Mouse (Mus musculus) CH12.LX (cell line): ENCODE measurements around the gene Hecw2. TPM values are rescaled to one million over a fixed set of nuclear protein-coding genes. Genes with fewer than 3 reads are reported as not detected.

Experiments
- DNase-seq: peaks from one replicate; pipeline ENCODE4 v3.0.0-alpha.2; 2013; ENCODE audit errors: extremely low read depth
- H3K27ac ChIP-seq: 2 replicates; pipeline ENCODE4 v1.5.1; 2012; ENCODE audit warnings: low read depth, mild to moderate bottlenecking, control low read depth, moderate library complexity; ENCODE audit not compliant: insufficient read depth
- H3K27me3 ChIP-seq: replicated peaks from 2 replicates; pipeline ENCODE3; 2012; ENCODE audit warnings: inconsistent platforms
- H3K36me3 ChIP-seq, 2 experiments: replicated peaks in 1 of 2; 2 replicates each; pipeline versions ENCODE3 to v1.6.1; 2012; ENCODE audit warnings: inconsistent platforms in 1 of 2, low read length in 1 of 2, mild to moderate bottlenecking in 1 of 2, mixed read lengths in 1 of 2, moderate library complexity in 1 of 2; ENCODE audit not compliant: control insufficient read depth in 1 of 2, insufficient read depth in 1 of 2
- H3K4me1 ChIP-seq, 2 experiments: 2 replicates each; pipeline ENCODE4 v1.6.1; 2012; ENCODE audit warnings: inconsistent platforms in 1 of 2, moderate library complexity in 1 of 2; ENCODE audit not compliant: insufficient read depth in 2 of 2, control insufficient read depth in 1 of 2
- H3K4me2 ChIP-seq: 2 replicates; pipeline ENCODE4 v1.6.1; 2012; ENCODE audit warnings: low read depth, mild to moderate bottlenecking, control low read depth; ENCODE audit not compliant: poor library complexity, insufficient read depth, severe bottlenecking
- H3K4me3 ChIP-seq, 3 experiments: fragments of 150-350 bp in 1 of 3; sonication (generic) in 1 of 3; replicated peaks in 1 of 3; 2 replicates each; pipeline versions ENCODE3 to v1.5.1; 2011 to 2012; ENCODE audit warnings: low read depth in 2 of 3, low read length in 2 of 3, mild to moderate bottlenecking in 2 of 3, moderate library complexity in 2 of 3, control low read depth in 1 of 3, improper control_type of control experiment in 1 of 3, inconsistent platforms in 1 of 3, mixed read lengths in 1 of 3; ENCODE audit not compliant: poor library complexity in 1 of 3
- H3K79me2 ChIP-seq: replicated peaks from 2 replicates; pipeline ENCODE4 v1.6.1; 2012; ENCODE audit warnings: mild to moderate bottlenecking, moderate library complexity; ENCODE audit not compliant: control insufficient read depth, poor library complexity, insufficient read depth, severe bottlenecking; ENCODE audit errors: extremely low read depth
- H3K9ac ChIP-seq: 2 replicates; pipeline ENCODE4 v1.6.1; 2012; ENCODE audit warnings: low read depth, mild to moderate bottlenecking, control low read depth, moderate library complexity; ENCODE audit not compliant: insufficient read depth
- H3K9me3 ChIP-seq: replicated peaks from 2 replicates; pipeline ENCODE3; 2012; ENCODE audit warnings: low read length, inconsistent platforms, mixed read lengths
- BHLHE40 ChIP-seq: IDR thresholded peaks from 2 replicates; pipeline ENCODE4 v1.6.1; 2011; ENCODE audit warnings: mild to moderate bottlenecking, low read depth, low read length, improper control_type of control experiment
- CHD1 ChIP-seq: IDR thresholded peaks from 2 replicates; pipeline ENCODE4 v1.6.1; 2012; ENCODE audit warnings: low read depth, low read length, improper control_type of control experiment, inconsistent platforms
- CTCF ChIP-seq, 2 experiments: IDR thresholded peaks in 1 of 2; conservative IDR thresholded peaks in 1 of 2; 2 replicates each; pipeline ENCODE4 v1.5.1; 2011 to 2012; ENCODE audit warnings: low read depth in 2 of 2, low read length in 2 of 2, improper control_type of control experiment in 1 of 2, inconsistent platforms in 1 of 2, mild to moderate bottlenecking in 1 of 2, moderate library complexity in 1 of 2
- ELF1 ChIP-seq: IDR thresholded peaks from 2 replicates; pipeline ENCODE4 v1.6.1; 2014; ENCODE audit warnings: low read depth, mild to moderate bottlenecking, inconsistent platforms, low read length, improper control_type of control experiment
- HCFC1 ChIP-seq: IDR thresholded peaks from 2 replicates; pipeline ENCODE4 v1.6.1; 2012; ENCODE audit warnings: low read depth, mild to moderate bottlenecking, inconsistent platforms, low read length, improper control_type of control experiment
- JUN ChIP-seq: IDR thresholded peaks from 2 replicates; pipeline ENCODE4 v1.6.1; 2011; ENCODE audit warnings: low read depth, mild to moderate bottlenecking, low read length, improper control_type of control experiment, moderate library complexity; ENCODE audit not compliant: insufficient read depth
- JUND ChIP-seq: conservative IDR thresholded peaks from 2 replicates; pipeline ENCODE4 v1.6.1; 2011; ENCODE audit warnings: low read depth, low read length, improper control_type of control experiment
- MEF2A ChIP-seq: IDR thresholded peaks from 2 replicates; pipeline ENCODE4 v1.6.1; 2014; ENCODE audit warnings: low read depth, mild to moderate bottlenecking, inconsistent platforms, low read length, improper control_type of control experiment, borderline replicate concordance
- MXI1 ChIP-seq: IDR thresholded peaks from 2 replicates; pipeline ENCODE4 v1.6.1; 2011; ENCODE audit warnings: mild to moderate bottlenecking, low read depth, low read length, improper control_type of control experiment
- MYC ChIP-seq: IDR thresholded peaks from 2 replicates; pipeline ENCODE4 v1.6.1; 2011; ENCODE audit warnings: low read depth, mild to moderate bottlenecking, improper control_type of control experiment, low read length
- NELFE ChIP-seq: IDR thresholded peaks from 2 replicates; pipeline ENCODE4 v1.6.1; 2011; ENCODE audit warnings: low read depth, low read length, improper control_type of control experiment
- POLR2AphosphoS2 ChIP-seq: IDR thresholded peaks from 2 replicates; pipeline ENCODE4 v1.6.1; 2011; ENCODE audit warnings: low read depth, low read length, improper control_type of control experiment
- RCOR1 ChIP-seq: conservative IDR thresholded peaks from 2 replicates; pipeline ENCODE4 v1.6.1; 2012; ENCODE audit warnings: low read depth, mild to moderate bottlenecking, inconsistent platforms, low read length, improper control_type of control experiment
- SIN3A ChIP-seq: IDR thresholded peaks from 2 replicates; pipeline ENCODE4 v1.6.1; 2012; ENCODE audit warnings: low read length, improper control_type of control experiment, inconsistent platforms
- TCF12 ChIP-seq: IDR thresholded peaks from 2 replicates; pipeline ENCODE4 v1.6.1; 2014; ENCODE audit warnings: low read depth, mild to moderate bottlenecking, inconsistent platforms, low read length, improper control_type of control experiment
- UBTF ChIP-seq: IDR thresholded peaks from 2 replicates; pipeline ENCODE4 v1.6.1; 2012; ENCODE audit warnings: low read depth, mild to moderate bottlenecking, inconsistent platforms, low read length, improper control_type of control experiment, moderate library complexity
- USF1 ChIP-seq: IDR thresholded peaks from 2 replicates; pipeline ENCODE4 v1.6.1; 2014; ENCODE audit warnings: low read depth, mild to moderate bottlenecking, inconsistent platforms, low read length, improper control_type of control experiment
- ZKSCAN1 ChIP-seq: IDR thresholded peaks from 2 replicates; pipeline ENCODE4 v1.6.1; 2012; ENCODE audit warnings: low read depth, inconsistent platforms, low read length, improper control_type of control experiment, borderline replicate concordance
- ZMIZ1 ChIP-seq: IDR thresholded peaks from 2 replicates; pipeline ENCODE4 v1.6.1; 2012; ENCODE audit warnings: low read depth, mild to moderate bottlenecking, inconsistent platforms, low read length, improper control_type of control experiment
- dilution Hi-C: fragments of 300-500 bp; cut with MboI; formaldehyde crosslinking; loops from 2 replicates; pipeline ENCODE4 v1.14.3; 2020; ENCODE audit warnings: low sequenced_read_pairs; ENCODE audit not compliant: extremely low pct_unique_long_range_greater_than_20kb, extremely low pct_ligation_motif_present
- in situ Hi-C: fragments of 300-500 bp; cut with MboI; formaldehyde crosslinking; loops from 3 replicates; pipeline ENCODE4 v1.14.3; 2019; ENCODE audit warnings: low sequenced_read_pairs, low pct_ligation_motif_present, low pct_unique_long_range_greater_than_20kb, mixed read lengths
- polyA plus RNA-seq: library from polyadenylated mRNA; unstranded; fragments of >175 nt; gene quantifications from 2 replicates; pipeline ENCODE4 v1.2.1, GENCODE M21; 2012; ENCODE audit warnings: low read depth; ENCODE audit not compliant: insufficient read length
- total RNA-seq, 2 experiments: library from RNA; depleted of rRNA; stranded (reverse); fragments of 300-350 nt in 1 of 2; fragments of >200 nt in 1 of 2; gene quantifications; 2 replicates each; pipeline ENCODE4 v1.2.3; 2012 to 2014

The Hecw2 gene
- total and polyA plus RNA-seq, 3 experiments, result 0.05 to 0.59 (median 0.14) TPM

GRCm38 (mm10) chr1:53782956-53783355 is 412.0 kb downstream of the Hecw2 start:
- Histone ChIP-seq H3K4me1 (peaks cover 0 to 38% of the 10 kb centered on the region in 2 experiments; a peak in 3 of 4 replicates), H3K4me2 (peak overlapping the region; percentile 84), H3K36me3 (peaks cover 0 to 1% of the 10 kb centered on the region in 2 experiments), H3K9me3 (no peaks in the 10 kb centered on the region), H3K4me3 (peak overlapping the region; percentile 29 to 99 (median 86)), H3K79me2 (peaks cover 45% of the 10 kb centered on the region), H3K9ac (no peak overlapping the region; the same call in 1 of the 2 replicates), H3K27me3 (no peaks in the 10 kb centered on the region), H3K27ac (no peak overlapping the region)
- in situ Hi-C loops (loop anchor here (25.0 kb wide), 1 partner anchor 104 kb away; no protein-coding TSS in a partner anchor), dilution Hi-C loops (no loop called here)
- DNase-seq, result no peak
- TF ChIP-seq CHD1 (no peak), USF1 (no peak), UBTF (no peak), TCF12 (no peak), JUND (no peak), ELF1 (no peak), SIN3A (no peak), CTCF (conservative IDR thresholded peaks at IDR 0.05 in 1 of 2, IDR thresholded peaks at IDR 0.05 in 1 of 2; ENCODE audit: low read depth in 2 of 2, low read length in 2 of 2) (no peak), ZKSCAN1 (no peak), POLR2AphosphoS2 (no peak), ZMIZ1 (no peak), BHLHE40 (no peak)

- peaks cover 0 to 46% of the 10 kb centered on the region in 2 experiments; a peak in 3 of 4 replicates for H3K4me1 ChIP-seq
- in situ Hi-C loops, result loop anchor here (25.0 kb wide), 1 partner anchor 105 kb away; no protein-coding TSS in a partner anchor
- TF ChIP-seq RCOR1, result no peak
- TF ChIP-seq SIN3A, result no peak
- no peak for TF ChIP-seq NELFE
- TF ChIP-seq MEF2A, result no peak
- TF ChIP-seq JUN, result no peak
- no peak for TF ChIP-seq MYC
- 0 out of 2 replicates have a peak, but pooled peaks have one; percentile 10 for TF ChIP-seq MXI1
- no peak for TF ChIP-seq HCFC1
- TF ChIP-seq, all 38 proteins: peak for 1
- Histone ChIP-seq H3K4me2 (peak overlapping the region; percentile 86), H3K9me3 (no peaks in the 10 kb centered on the region), H3K79me2 (peaks cover 54% of the 10 kb centered on the region), H3K9ac (peak overlapping the region; percentile 87), H3K4me3 (peak overlapping the region; percentile 51 to 99 (median 86)), H3K36me3 (peaks cover 0 to 2% of the 10 kb centered on the region in 2 experiments), H3K27me3 (no peaks in the 10 kb centered on the region), H3K27ac (peak overlapping the region; percentile 45)
- no peak for DNase-seq
- dilution Hi-C loops, result no loop called here
These were observed 412.9 kb downstream of the Hecw2 start for GRCm38 (mm10) chr1:53782079-53782478.
